Mouse (Mus musculus): ENCODE results near the gene Sp4.

Sp4 gene

GRCm38 (mm10) chr12:118301072-118301865 lies at the start of gene Sp4:
Sp4 (minus strand) TSS chr12:118301440.
- DNase-seq (ENCODE audit: low spot score in 2 of 2): peak; percentile 96

- no peak for DNase-seq (ENCODE audit: low spot score in 2 of 2)
Observed at GRCm38 (mm10) chr12:118339107-118339506, 37.9 kb upstream of the Sp4 start.

GRCm38 (mm10) chr12:118338243-118338642 lies 37.0 kb upstream of the Sp4 start:
- no peak for DNase-seq (ENCODE audit: low spot score in 2 of 2)

GRCm38 (mm10) chr12:118337291-118337690 lies 36.1 kb upstream of the Sp4 start:
- no peak for DNase-seq (ENCODE audit: low spot score in 2 of 2)

- DNase-seq (ENCODE audit: low spot score in 2 of 2): no peak
Observed at GRCm38 (mm10) chr12:118328739-118329249, 27.6 kb upstream of the Sp4 start.

GRCm38 (mm10) chr12:118327566-118327965 lies 26.3 kb upstream of the Sp4 start:
- DNase-seq (ENCODE audit: low spot score in 2 of 2): no peak

- no peak for DNase-seq (ENCODE audit: low spot score in 2 of 2)
Observed at GRCm38 (mm10) chr12:118326161-118326560, 24.9 kb upstream of the Sp4 start.

GRCm38 (mm10) chr12:118320076-118320475 lies 18.8 kb upstream of the Sp4 start:
- DNase-seq (ENCODE audit: low spot score in 2 of 2): no peak

GRCm38 (mm10) chr12:118314477-118314845 lies 13.2 kb upstream of the Sp4 start:
- no peak for DNase-seq (ENCODE audit: low spot score in 2 of 2)

GRCm38 (mm10) chr12:118313805-118314476 lies 12.7 kb upstream of the Sp4 start:
- DNase-seq (ENCODE audit: low spot score in 2 of 2): no peak

GRCm38 (mm10) chr12:118303586-118303985 lies 2.3 kb upstream of the Sp4 start:
- DNase-seq (ENCODE audit: low spot score in 2 of 2): no peak

- no peak for DNase-seq (ENCODE audit: low spot score in 2 of 2)
Observed at GRCm38 (mm10) chr12:118303066-118303465, 1.8 kb upstream of the Sp4 start.

- peak; percentile 99 for DNase-seq (ENCODE audit: low spot score in 2 of 2)
Observed at GRCm38 (mm10) chr12:118301866-118302835, 911 bp upstream of the Sp4 start.

GRCm38 (mm10) chr12:118300754-118301071 lies 527 bp downstream of the Sp4 start:
- DNase-seq (ENCODE audit: low spot score in 2 of 2): no peak

- peak in 1 of 2 experiments; percentile 28 for DNase-seq (ENCODE audit: low spot score in 2 of 2)
Observed at GRCm38 (mm10) chr12:118299956-118300355, 1.3 kb downstream of the Sp4 start.

GRCm38 (mm10) chr12:118299172-118299571 lies 2.1 kb downstream of the Sp4 start:
- DNase-seq (ENCODE audit: low spot score in 2 of 2): no peak

- no peak for DNase-seq (ENCODE audit: low spot score in 2 of 2)
Observed at GRCm38 (mm10) chr12:118298516-118298915, 2.7 kb downstream of the Sp4 start.

GRCm38 (mm10) chr12:118296236-118296635 lies 5.0 kb downstream of the Sp4 start:
- DNase-seq (ENCODE audit: low spot score in 2 of 2): no peak

GRCm38 (mm10) chr12:118295793-118296192 lies 5.4 kb downstream of the Sp4 start:
- DNase-seq (ENCODE audit: low spot score in 2 of 2): no peak

GRCm38 (mm10) chr12:118288947-118289346 lies 12.3 kb downstream of the Sp4 start:
- no peak for DNase-seq (ENCODE audit: low spot score in 2 of 2)

GRCm38 (mm10) chr12:118285099-118285498 lies 16.1 kb downstream of the Sp4 start:
- no peak for DNase-seq (ENCODE audit: low spot score in 2 of 2)

- no peak for DNase-seq (ENCODE audit: low spot score in 2 of 2)
Observed at GRCm38 (mm10) chr12:118281961-118282360, 19.3 kb downstream of the Sp4 start.

Data from right cerebral cortex, postnatal 10 days (tissue).